Mouse (Mus musculus) E14TG2a.4 (cell line): ENCODE results near the gene Rdh16f1.

ENCODE experiments used
- CTCF ChIP-seq: conservative IDR thresholded peaks from 2 replicates; pipeline ENCODE4 v1.5.1; 2014; ENCODE audit warnings: low read length
- NANOG ChIP-seq: IDR thresholded peaks from 2 replicates; pipeline ENCODE4 v1.6.1; 2014; ENCODE audit warnings: borderline replicate concordance, low read length, mixed read lengths

DNA sequence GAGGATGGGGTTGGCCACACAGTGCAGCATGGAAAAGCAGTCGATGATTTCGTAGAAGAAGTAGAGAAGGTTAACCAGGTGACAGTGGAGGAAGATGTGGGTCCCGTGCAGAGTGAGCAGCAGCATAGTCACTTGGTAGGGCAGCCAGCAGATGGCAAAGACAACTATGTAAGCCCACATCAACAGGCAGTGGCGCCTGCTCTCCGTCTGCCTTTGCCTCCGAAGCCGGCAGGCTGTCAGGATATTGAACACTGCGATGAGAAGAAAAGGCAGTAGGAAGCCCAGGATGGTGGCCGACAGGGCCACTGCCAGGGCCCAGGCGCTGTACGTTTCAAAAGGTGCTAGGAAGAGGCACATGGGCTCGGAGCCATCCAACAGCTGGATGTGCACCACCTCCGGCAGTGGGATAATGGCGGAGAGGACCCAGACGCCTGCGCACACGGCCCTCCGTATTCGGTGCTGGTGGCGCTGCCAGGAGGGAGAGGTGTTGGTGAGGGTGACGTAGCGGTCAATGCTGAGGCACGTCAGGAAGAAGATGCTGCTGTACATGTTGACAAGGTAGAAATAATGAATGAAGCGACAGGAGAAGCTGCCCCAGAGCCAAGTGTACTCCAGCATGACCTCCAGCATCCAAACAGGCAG lies 9.3 kb upstream of the Rdh16f1 start:
- TF ChIP-seq CTCF (no peak), NANOG (no peak)
